Mouse (Mus musculus) limb, embryonic 13.5 days (tissue): Measurements from ENCODE around the gene Sphk1. TPM values are rescaled to one million over a fixed set of nuclear protein-coding genes. Genes with fewer than 3 reads are reported as not detected.

Experiments used
- ATAC-seq: fragments of 200-750 bp; cut with Nextera tagmentation; 2 replicates; pipeline ENCODE4 v1.8.0; 2017; ENCODE audit warnings: low read depth, moderate number of reproducible peaks, moderate TSS enrichment; ENCODE audit not compliant: low FRiP score
- H3K27ac ChIP-seq: fragments of 300-500 bp; sonication (generic); 2 replicates; pipeline ENCODE4 v1.5.1; 2015; ENCODE audit warnings: inconsistent platforms, mild to moderate bottlenecking, moderate library complexity
- H3K27me3 ChIP-seq: fragments of 300-500 bp; sonication (generic); 2 replicates; pipeline ENCODE4 v1.6.1; 2015; ENCODE audit warnings: mild to moderate bottlenecking, inconsistent platforms
- H3K36me3 ChIP-seq: fragments of 300-500 bp; sonication (generic); 2 replicates; pipeline ENCODE4 v1.6.1; 2015; ENCODE audit warnings: inconsistent platforms, mild to moderate bottlenecking, moderate library complexity
- H3K4me1 ChIP-seq: fragments of 300-500 bp; sonication (generic); 2 replicates; pipeline ENCODE4 v1.6.1; 2015; ENCODE audit warnings: inconsistent platforms
- H3K4me2 ChIP-seq: fragments of 300-500 bp; sonication (generic); replicated peaks from 2 replicates; pipeline ENCODE4 v1.6.1; 2015; ENCODE audit warnings: inconsistent platforms, mild to moderate bottlenecking, moderate library complexity
- H3K4me3 ChIP-seq: fragments of 300-500 bp; sonication (generic); 2 replicates; pipeline ENCODE4 v1.5.1; 2015; ENCODE audit warnings: moderate library complexity, mild to moderate bottlenecking, inconsistent platforms
- H3K9ac ChIP-seq: fragments of 300-500 bp; sonication (generic); 2 replicates; pipeline ENCODE4 v1.6.1; 2015; ENCODE audit warnings: mild to moderate bottlenecking, inconsistent platforms
- H3K9me3 ChIP-seq: fragments of 300-500 bp; sonication (generic); 2 replicates; pipeline ENCODE4 v1.6.1; 2016; ENCODE audit warnings: inconsistent platforms
- WGBS: fragments of 180-500 bp; shearing (Covaris S2); methylation state at CpG from one replicate; pipeline ENCODE4 v1.1.7; 2015; 5-methylcytosine and 5-hydroxymethylcytosine counted together
- polyA plus RNA-seq: library from polyadenylated mRNA; unstranded; fragments of >200 nt; fragmentation: Nextera tagmentation; extraction: Ambion mirVana; gene quantifications from 2 replicates; pipeline ENCODE4 v1.2.1, GENCODE M21; 2015

Gene Sphk1
- polyA plus RNA-seq, 1 experiment from 2014 or later: 2.3 TPM

DNA sequence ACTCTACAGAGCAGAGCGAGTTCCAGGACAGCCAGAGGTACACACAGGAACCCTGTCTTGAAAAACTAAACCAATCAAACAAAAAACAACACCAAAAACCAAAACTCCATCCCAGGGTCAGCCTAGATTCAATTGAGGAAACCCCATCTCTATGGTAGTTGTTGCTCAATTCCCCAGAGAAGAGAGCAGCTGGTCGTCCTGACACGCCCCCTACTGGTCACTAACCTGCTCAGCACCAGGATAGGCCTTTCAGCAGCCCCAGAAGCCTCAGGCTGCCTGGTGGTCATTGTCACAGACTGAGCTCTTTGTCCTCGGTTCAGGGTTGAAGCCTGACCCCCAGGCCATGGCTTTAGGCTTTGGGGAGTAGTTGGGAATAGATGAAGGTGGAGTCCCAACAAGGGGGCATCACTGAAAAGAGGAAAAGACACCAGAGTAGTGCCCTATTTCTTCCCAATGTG lies 36.9 kb upstream of the Sphk1 start, which contains the start of gene Prpsap1:
Gene Prpsap1, minus strand, starts transcription at position 408 of the 458 bp plus-strand sequence.
- Histone ChIP-seq H3K9me3 (no peaks in the 10 kb centered on the region), H3K9ac (no peak within 1 kb of the TSS), H3K4me1 (peaks cover 19% of the 10 kb centered on the region), H3K4me3 (no peak within 1 kb of the TSS), H3K36me3 (no peaks in the 10 kb centered on the region), H3K4me2 (no peak within 1 kb of the TSS), H3K27ac (0 out of 2 replicates have a peak within 1 kb of the TSS, but pooled peaks have one; percentile 15), H3K27me3 (no peaks in the 10 kb centered on the region)
- 24% methylated on average over 4 of the region's 4 CpGs for WGBS
- ATAC-seq: no peak

DNA sequence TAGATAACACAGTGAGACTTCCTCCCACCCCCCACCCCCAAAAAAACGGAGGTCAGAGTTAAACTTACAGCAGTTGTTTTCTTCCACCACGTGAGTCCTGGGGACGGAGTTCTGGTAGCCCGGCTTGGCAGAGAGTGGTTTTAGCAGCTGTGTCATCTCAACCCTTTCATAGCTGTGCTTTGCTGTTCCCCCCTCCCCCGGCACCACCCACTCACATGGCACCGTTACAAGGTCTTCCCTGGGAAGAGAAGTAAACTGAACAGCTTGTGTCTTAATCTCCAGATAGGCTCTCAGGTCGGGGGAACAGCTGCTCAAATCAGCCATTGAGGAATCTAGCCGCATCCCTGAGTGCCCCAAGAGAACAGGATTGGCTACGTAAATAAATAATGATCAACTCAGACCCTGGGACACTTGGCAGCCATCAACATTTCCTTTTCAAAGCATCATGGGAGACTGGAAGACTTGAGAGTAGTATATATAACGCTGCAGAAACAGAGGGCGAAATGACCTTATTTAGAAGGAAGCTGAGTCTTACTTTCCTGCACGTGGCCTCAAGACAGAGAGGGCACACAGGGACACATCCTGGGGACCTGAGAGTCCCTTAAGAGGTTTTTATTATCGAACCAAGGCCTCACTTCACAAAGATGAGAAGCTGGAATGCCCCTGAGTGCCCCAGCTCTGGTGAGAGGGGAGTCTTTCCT lies 36.1 kb upstream of the Sphk1 start:
- H3K27me3 ChIP-seq: no peaks in the 10 kb centered on the region
- H3K4me1 ChIP-seq: peaks cover 14% of the 10 kb centered on the region
- no peak overlapping the region for H3K27ac ChIP-seq
- 67% methylated on average over 13 of the region's 13 CpGs for WGBS
- no peak overlapping the region for H3K4me2 ChIP-seq
- no peak overlapping the region for H3K9ac ChIP-seq
- no peak for ATAC-seq
- H3K36me3 ChIP-seq: no peaks in the 10 kb centered on the region
- H3K4me3 ChIP-seq: no peak overlapping the region
- no peaks in the 10 kb centered on the region for H3K9me3 ChIP-seq

DNA sequence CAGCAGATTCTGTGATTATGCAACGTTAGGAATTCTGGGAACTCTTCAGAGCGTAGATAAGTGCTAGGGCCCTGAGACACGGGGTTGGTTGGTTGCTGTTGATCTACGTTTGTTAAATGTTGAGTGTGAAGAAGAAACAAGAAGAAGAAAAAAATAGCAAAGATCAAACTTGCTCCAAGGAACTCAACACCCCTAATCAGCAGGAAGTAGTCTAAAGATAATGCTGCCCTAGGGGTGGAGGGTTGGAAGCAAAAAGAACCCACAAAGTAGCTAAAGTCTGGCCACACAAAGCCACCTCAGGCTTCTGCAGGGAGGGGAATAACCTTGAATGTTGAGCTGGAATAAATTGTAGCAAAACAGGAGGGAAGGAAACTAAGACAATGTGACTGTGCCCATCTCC lies 33.4 kb upstream of the Sphk1 start:
- no peaks in the 10 kb centered on the region for H3K27me3 ChIP-seq
- H3K4me3 ChIP-seq: no peak overlapping the region
- H3K4me2 ChIP-seq: no peak overlapping the region
- peaks cover 14% of the 10 kb centered on the region for H3K4me1 ChIP-seq
- ATAC-seq: no peak
- WGBS: 86% methylated on average over 4 of the region's 4 CpGs
- no peak overlapping the region for H3K9ac ChIP-seq
- no peaks in the 10 kb centered on the region for H3K9me3 ChIP-seq
- H3K36me3 ChIP-seq: no peaks in the 10 kb centered on the region
- no peak overlapping the region for H3K27ac ChIP-seq

DNA sequence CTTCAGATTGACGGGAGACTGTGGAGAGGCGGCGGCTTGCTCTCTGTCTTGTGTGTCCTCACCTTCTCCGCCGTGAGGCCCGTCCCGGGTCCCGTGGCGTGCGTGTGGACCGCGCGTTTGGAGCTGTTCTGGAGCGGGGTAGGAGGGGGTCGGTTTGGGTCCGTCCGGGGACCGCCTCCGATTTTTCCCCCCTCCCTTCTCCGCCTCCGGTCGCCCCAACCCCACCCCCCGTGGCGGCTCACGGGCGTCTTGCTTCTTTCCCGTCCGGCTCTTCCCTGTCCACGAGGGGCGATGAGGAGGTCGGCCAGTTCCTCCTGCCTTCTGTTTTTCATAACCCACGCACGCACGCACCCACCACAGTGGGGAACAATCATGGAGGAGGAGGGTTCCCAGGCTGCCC lies 32.1 kb upstream of the Sphk1 start:
- Histone ChIP-seq H3K4me2 (peak overlapping the region; percentile 61), H3K9ac (peak overlapping the region; percentile 50; the same call in 1 of the 2 replicates)
- no peak for ATAC-seq

DNA sequence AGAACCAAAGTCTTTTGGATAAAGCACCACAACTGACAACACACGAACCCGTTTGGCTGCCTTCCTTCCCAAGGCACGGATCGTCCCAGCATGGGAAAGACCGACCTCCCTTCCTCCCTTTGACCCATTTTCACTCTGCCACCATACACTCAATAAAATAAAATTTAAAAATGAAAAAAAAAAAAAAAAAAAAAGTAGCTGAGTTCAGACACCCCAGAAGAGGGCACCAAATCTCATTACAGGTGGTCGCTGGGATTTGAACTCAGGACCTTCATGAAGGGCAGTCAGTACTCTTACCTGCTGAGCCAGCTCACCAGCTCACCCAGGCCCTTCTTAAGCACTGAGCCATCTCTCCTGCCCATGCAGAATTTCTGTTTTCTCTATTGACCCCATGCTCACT lies 31.7 kb upstream of the Sphk1 start:
- H3K27me3 ChIP-seq: no peaks in the 10 kb centered on the region
- peak overlapping the region; percentile 35; the same call in 1 of the 2 replicates for H3K4me3 ChIP-seq
- no peaks in the 10 kb centered on the region for H3K9me3 ChIP-seq
- 35% methylated on average over 6 of the region's 6 CpGs for WGBS
- peak overlapping the region; percentile 61 for H3K4me2 ChIP-seq
- no peaks in the 10 kb centered on the region for H3K36me3 ChIP-seq
- no peak overlapping the region for H3K27ac ChIP-seq
- no peak for ATAC-seq
- H3K9ac ChIP-seq: peak overlapping the region; percentile 50; the same call in 1 of the 2 replicates
- H3K4me1 ChIP-seq: peaks cover 14% of the 10 kb centered on the region

More for the DNA sequence above, 32.1 kb upstream of the Sphk1 start:
- H3K27me3 ChIP-seq: no peaks in the 10 kb centered on the region
- no peaks in the 10 kb centered on the region for H3K36me3 ChIP-seq
- peaks cover 14% of the 10 kb centered on the region for H3K4me1 ChIP-seq
- H3K27ac ChIP-seq: no peak overlapping the region
- H3K9me3 ChIP-seq: no peaks in the 10 kb centered on the region
- H3K4me3 ChIP-seq: peak overlapping the region; percentile 35
- WGBS: 34% methylated on average over 34 of the region's 34 CpGs

DNA sequence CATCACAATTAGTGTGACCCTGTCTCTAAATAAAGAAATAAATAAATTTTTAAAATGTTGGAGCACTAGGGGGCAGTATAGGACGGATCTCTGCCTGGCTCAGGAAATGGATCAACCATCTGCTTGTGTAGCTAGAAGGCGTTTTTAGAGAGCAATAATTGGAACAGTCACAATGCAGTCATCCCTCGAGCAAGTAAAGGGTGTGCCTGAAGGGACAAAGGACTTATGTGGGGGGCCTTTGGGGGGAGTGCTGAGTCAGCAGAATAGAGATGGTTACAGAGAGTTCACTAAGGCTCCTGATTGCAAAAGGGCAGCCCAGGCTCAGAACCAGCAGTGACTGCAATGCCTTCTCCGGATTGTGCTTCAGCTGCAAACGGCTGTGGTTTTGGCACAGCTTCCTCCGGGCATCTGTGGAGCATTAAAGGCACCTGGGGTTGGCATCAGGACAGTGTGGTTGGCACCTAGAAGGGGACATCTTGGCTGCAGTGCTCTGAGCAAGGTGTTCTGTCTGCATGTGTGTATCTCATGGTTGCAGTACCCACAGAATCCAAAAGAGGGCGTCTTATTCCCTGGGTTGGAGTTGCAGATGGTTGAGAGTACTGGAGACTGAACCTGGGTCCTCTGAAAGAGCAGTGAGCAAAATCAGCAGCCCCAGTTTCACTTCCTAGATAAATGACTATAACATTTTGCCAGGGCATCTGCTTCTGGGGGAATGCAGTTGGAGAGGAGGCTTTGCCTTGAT lies 29.5 kb upstream of the Sphk1 start:
- ATAC-seq: peak; percentile 39; the same call in 1 of the 2 replicates
- no peak overlapping the region for H3K4me3 ChIP-seq
- 23% methylated on average over 7 of the region's 7 CpGs for WGBS
- H3K27ac ChIP-seq: no peak overlapping the region; the same call in 1 of the 2 replicates
- peaks cover 9% of the 10 kb centered on the region for H3K4me1 ChIP-seq
- no peak overlapping the region; the same call in 1 of the 2 replicates for H3K9ac ChIP-seq
- H3K4me2 ChIP-seq: no peak overlapping the region
- H3K9me3 ChIP-seq: no peaks in the 10 kb centered on the region
- H3K27me3 ChIP-seq: no peaks in the 10 kb centered on the region
- no peaks in the 10 kb centered on the region for H3K36me3 ChIP-seq

DNA sequence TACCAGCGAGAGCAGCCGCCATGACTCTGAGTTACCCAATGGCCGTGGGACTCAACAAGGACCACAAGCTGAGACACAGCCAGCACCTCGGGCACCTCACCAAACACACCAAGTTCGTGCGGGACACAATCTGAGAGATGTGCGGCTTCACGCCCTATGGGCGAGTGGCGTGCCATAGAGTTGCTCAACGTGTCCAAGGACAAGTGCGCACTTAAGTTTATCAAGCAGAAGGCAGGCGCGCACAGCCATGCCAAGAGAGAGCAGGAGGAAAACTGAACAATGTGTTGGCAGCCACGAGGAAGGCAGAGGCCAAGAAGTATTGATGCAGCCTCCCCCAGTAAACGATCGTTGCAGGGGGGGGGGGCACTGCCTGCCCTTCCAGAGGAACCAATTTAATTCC lies 26.2 kb upstream of the Sphk1 start:
- Histone ChIP-seq H3K9me3 (no peaks in the 10 kb centered on the region), H3K27me3 (no peaks in the 10 kb centered on the region), H3K36me3 (no peaks in the 10 kb centered on the region), H3K4me3 (no peak overlapping the region), H3K4me2 (no peak overlapping the region), H3K4me1 (peaks cover 6% of the 10 kb centered on the region), H3K9ac (no peak overlapping the region), H3K27ac (no peak overlapping the region)
- no peak for ATAC-seq
- WGBS: 92% methylated on average over 17 of the region's 17 CpGs

DNA sequence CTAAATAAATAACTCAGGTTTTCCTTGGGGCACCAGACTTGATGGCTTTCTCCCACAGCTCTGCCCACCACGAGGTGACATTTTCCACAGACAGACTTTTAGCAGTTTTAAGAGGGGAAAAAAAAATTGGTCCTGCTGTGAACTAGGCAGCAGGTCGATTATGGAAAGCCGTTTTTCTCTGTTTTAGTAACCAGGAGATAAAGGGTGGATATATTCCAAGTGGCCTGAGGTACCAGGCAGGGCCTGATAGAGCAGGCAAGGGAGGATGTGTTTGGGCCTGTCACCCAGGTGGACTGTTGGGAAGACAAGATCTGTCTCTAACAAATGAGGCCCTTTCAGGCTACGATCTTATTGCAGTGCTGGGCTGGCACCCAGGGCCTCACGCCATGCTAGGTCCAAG lies 25.2 kb upstream of the Sphk1 start:
- no peak for ATAC-seq
- Histone ChIP-seq H3K36me3 (no peaks in the 10 kb centered on the region), H3K27ac (no peak overlapping the region), H3K4me1 (peaks cover 6% of the 10 kb centered on the region), H3K4me3 (no peak overlapping the region), H3K9ac (no peak overlapping the region), H3K9me3 (no peaks in the 10 kb centered on the region), H3K27me3 (no peaks in the 10 kb centered on the region), H3K4me2 (no peak overlapping the region)
- 54% methylated on average over 5 of the region's 5 CpGs for WGBS

DNA sequence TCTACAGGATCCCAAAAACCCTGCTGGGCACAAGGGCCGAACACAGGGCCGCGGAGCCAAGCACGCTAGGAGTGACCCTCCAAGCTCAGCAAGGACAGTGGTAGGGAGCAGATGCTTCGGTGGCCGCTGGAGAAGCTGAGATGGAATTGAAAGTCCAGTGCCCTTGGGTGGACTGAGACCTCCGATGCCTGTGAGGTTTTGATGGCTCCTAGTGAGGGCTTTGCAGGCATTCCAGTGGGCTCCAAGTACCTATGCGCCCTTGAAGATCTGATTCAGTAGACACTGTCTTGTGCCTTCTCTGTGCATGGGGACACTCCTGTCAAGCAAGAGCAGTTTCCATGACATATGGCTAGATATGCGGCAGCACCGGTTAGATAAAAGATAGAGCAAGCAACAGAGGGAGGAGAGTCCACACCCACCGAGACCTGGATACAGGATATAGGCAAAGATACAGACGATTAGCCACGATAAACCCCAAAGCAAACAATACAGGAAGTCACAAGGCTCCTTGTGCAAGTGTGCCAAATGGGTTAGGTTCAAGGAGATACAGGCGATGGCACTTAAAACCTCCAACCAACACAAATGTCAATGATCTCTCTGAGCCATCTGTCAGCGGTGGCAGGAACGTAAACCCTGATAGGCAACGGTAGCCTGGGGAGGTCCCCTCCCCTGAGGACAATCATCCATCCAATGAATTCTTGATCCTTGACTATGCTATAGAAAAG lies 24.4 kb upstream of the Sphk1 start:
- Histone ChIP-seq H3K27ac (no peak overlapping the region), H3K9ac (no peak overlapping the region)
- ATAC-seq: no peak

DNA sequence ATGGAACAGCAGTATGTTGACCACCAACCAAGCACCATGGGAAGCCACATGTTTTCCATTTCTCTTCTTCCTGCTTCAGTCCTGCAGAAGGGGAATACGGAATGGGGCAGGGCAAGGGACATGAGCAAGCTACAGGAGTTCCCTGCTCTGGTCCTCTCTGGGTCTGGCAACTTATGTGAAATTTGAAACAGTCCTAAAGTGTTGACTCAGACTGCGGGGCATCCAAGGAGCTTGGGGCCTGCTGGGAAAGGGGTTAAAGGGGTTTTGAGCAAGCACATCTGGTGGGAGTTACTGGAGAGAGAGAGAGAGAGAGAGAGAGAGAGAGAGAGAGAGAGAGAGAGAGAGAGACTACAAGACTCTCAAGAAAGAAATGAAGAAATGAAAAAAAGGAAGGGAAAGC lies 22.0 kb upstream of the Sphk1 start:
- H3K4me2 ChIP-seq: no peak overlapping the region
- no peaks in the 10 kb centered on the region for H3K36me3 ChIP-seq
- no peak overlapping the region; the same call in 1 of the 2 replicates for H3K27ac ChIP-seq
- WGBS: 4% methylated on average over 2 of the region's 2 CpGs
- H3K9ac ChIP-seq: no peak overlapping the region
- no peak for ATAC-seq
- 0 out of 2 replicates have a peak, but pooled peaks cover 3% of the 10 kb centered on the region for H3K9me3 ChIP-seq
- H3K4me3 ChIP-seq: no peak overlapping the region
- no peaks in the 10 kb centered on the region for H3K27me3 ChIP-seq
- no peaks in the 10 kb centered on the region for H3K4me1 ChIP-seq

More for the DNA sequence above, 24.4 kb upstream of the Sphk1 start:
- no peak overlapping the region for H3K4me3 ChIP-seq
- H3K4me2 ChIP-seq: no peak overlapping the region
- 84% methylated on average over 17 of the region's 17 CpGs for WGBS
- 0 out of 2 replicates have a peak, but pooled peaks cover 3% of the 10 kb centered on the region for H3K9me3 ChIP-seq
- peaks cover 2% of the 10 kb centered on the region; the same call in 1 of the 2 replicates for H3K4me1 ChIP-seq
- H3K36me3 ChIP-seq: no peaks in the 10 kb centered on the region
- H3K27me3 ChIP-seq: no peaks in the 10 kb centered on the region

DNA sequence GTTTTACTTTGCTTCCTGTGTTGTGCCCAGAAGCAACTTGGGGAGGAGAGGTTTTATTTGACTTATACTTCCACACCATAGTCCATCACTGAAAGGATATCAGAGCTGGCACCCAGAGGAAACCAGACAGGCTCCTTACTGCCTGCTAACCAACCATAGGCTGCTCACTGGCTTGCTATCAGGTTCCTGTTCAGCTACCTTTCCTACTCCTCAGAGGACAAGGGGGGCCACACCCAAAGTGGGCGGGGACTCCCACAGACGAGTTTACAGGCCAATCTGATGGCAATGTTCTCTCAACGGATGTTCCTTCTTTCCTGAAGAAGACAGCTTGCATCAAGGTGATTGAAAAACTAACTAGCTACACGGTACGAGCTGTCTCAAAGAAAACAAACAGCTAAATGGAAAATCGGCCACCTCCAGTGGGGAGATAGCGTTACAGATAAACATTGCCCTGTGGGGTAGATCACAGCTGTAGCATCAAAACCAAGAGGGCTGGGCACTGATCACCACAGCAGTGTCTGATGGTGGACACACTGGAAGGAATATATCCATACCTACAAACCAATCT lies 19.3 kb upstream of the Sphk1 start:
- no peak overlapping the region for H3K9ac ChIP-seq
- H3K27me3 ChIP-seq: peaks cover 11% of the 10 kb centered on the region
- H3K9me3 ChIP-seq: 0 out of 2 replicates have a peak, but pooled peaks cover 3% of the 10 kb centered on the region
- H3K4me3 ChIP-seq: no peak overlapping the region
- ATAC-seq: no peak
- no peaks in the 10 kb centered on the region for H3K36me3 ChIP-seq
- H3K4me1 ChIP-seq: peaks cover 11% of the 10 kb centered on the region; the same call in 1 of the 2 replicates
- no peak overlapping the region for H3K27ac ChIP-seq
- 75% methylated on average over 7 of the region's 7 CpGs for WGBS
- H3K4me2 ChIP-seq: no peak overlapping the region
